Mouse (Mus musculus): Measurements from ENCODE around the gene Tmed10. TPM values are rescaled to one million over a fixed set of nuclear protein-coding genes. Genes with fewer than 3 reads are reported as not detected.

Gene Tmed10
- polyA plus RNA-seq, 1 experiment: not detected

DNA sequence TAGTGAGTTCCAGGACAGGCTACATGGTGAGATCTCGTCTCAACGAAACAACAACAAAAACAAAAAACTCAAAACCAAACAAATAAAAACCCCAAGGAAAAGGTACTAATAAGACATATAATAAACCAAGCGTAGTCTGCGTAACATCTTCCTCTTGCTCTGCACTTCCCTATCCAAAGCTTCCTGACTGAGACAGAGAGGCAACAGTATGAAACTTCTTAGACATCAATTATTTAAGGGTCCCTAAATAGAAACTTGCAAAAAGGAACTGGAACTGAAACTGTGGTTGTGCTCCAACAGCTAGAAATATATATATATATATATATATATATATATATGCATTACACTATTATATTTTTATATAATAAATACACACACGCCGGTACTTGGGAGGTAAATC lies 29.1 kb downstream of the Tmed10 start:
- TF ChIP-seq CTCF (IDR thresholded peaks at IDR 0.05; ENCODE audit: insufficient read depth, low read depth, low read length) (no peak), POLR2A (IDR thresholded peaks at IDR 0.05; ENCODE audit: insufficient read depth, low read depth, low read length) (no peak)

GRCm38 (mm10) chr12:85344252-85344651 lies 30.4 kb downstream of the Tmed10 start:
- WGBS: 64% methylated on average over 7 of the region's 7 CpGs
- TF ChIP-seq POLR2A (IDR thresholded peaks at IDR 0.05; ENCODE audit: insufficient read depth, low read depth, low read length): no peak
- TF ChIP-seq CTCF (IDR thresholded peaks at IDR 0.05; ENCODE audit: insufficient read depth, low read depth, low read length): no peak
- no peak overlapping the region for H3K4me3 ChIP-seq (ENCODE audit: insufficient read depth, low read depth, low read length)

More for the DNA sequence above, 29.1 kb downstream of the Tmed10 start:
- 85% methylated on average over 6 of the region's 6 CpGs for WGBS
- Histone ChIP-seq H3K4me3 (ENCODE audit: insufficient read depth, low read depth, low read length) (no peak overlapping the region), H3K27ac (ENCODE audit: insufficient read depth, low read depth, low read length) (no peak overlapping the region), H3K4me1 (ENCODE audit: control insufficient read depth, insufficient read depth, low read length) (no peaks in the 10 kb centered on the region)

DNA sequence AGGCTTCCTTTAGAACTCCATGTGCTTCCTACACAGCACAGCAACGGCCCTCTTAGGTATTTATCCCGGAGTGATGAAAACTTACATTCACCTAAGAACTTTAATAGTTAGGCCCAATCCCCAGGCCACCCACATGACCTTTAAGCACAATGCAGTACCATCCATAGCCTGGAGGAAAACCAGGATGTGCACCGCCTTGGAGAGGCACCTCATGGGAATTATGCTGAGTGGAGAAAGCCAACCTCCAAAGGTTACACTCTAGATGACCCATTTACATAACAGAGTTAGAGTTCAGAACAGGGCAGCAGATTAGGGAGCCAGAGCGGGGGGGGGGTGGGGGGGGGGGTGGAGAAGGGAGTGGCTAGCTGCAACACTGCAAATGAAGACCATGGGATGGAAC lies 32.3 kb downstream of the Tmed10 start:
- Histone ChIP-seq H3K4me3 (ENCODE audit: insufficient read depth, low read depth, low read length) (no peak overlapping the region), H3K27ac (ENCODE audit: insufficient read depth, low read depth, low read length) (no peak overlapping the region), H3K4me1 (ENCODE audit: control insufficient read depth, insufficient read depth, low read length) (no peaks in the 10 kb centered on the region)
- no peak for TF ChIP-seq CTCF (IDR thresholded peaks at IDR 0.05; ENCODE audit: insufficient read depth, low read depth, low read length)
- TF ChIP-seq POLR2A (IDR thresholded peaks at IDR 0.05; ENCODE audit: insufficient read depth, low read depth, low read length): no peak
- 69% methylated on average over 4 of the region's 4 CpGs for WGBS

More at GRCm38 (mm10) chr12:85344252-85344651, 30.4 kb downstream of the Tmed10 start:
- H3K4me1 ChIP-seq (ENCODE audit: control insufficient read depth, insufficient read depth, low read length): no peaks in the 10 kb centered on the region
- H3K27ac ChIP-seq (ENCODE audit: insufficient read depth, low read depth, low read length): no peak overlapping the region

DNA sequence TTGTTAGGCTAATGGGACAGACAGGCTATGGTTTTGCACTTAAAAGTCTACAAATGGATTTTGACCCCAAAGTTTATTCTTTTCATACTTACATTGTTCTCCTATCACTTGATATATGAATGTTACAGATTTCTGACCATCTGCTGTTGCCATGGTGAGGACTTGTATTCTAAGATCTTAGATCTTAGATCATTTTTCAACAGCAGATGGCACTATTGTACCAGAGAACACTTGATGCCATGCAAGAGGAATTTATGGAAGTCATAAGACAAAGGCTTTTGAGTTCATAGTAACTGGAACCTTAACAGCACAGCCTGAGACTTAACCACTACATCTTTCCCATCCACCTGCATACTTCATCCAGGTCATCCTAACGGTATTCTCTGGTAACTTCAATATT lies 33.5 kb downstream of the Tmed10 start:
- H3K27ac ChIP-seq (ENCODE audit: insufficient read depth, low read depth, low read length): no peak overlapping the region
- no peak overlapping the region for H3K4me3 ChIP-seq (ENCODE audit: insufficient read depth, low read depth, low read length)
- no peaks in the 10 kb centered on the region for H3K4me1 ChIP-seq (ENCODE audit: control insufficient read depth, insufficient read depth, low read length)
- WGBS: 52% methylated on average over 1 of the region's 1 CpGs
- TF ChIP-seq POLR2A (IDR thresholded peaks at IDR 0.05; ENCODE audit: insufficient read depth, low read depth, low read length) (no peak), CTCF (IDR thresholded peaks at IDR 0.05; ENCODE audit: insufficient read depth, low read depth, low read length) (no peak)

DNA sequence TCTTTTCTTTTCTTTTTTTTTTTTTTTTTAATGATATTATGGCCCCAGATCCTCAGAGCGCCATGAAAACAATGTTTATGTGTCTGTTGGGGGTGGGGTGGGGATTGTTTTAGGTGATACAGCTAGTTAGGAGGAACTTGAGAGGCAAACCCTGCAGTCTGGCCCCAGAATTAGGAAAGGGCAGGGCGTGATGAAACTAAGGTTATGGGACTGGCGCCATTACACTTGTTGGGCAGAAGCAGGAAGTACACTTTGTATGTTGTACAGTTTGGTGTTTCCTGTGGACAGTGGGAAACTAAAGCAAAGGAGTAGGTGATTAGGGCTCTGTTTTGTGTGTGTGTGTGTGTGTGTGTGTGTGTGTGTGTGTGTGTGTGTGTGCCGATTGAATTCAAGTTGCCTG lies 34.7 kb downstream of the Tmed10 start:
- WGBS: 37% methylated on average over 4 of the region's 4 CpGs
- no peak overlapping the region for H3K27ac ChIP-seq (ENCODE audit: insufficient read depth, low read depth, low read length)
- H3K4me3 ChIP-seq (ENCODE audit: insufficient read depth, low read depth, low read length): no peak overlapping the region
- H3K4me1 ChIP-seq (ENCODE audit: control insufficient read depth, insufficient read depth, low read length): no peaks in the 10 kb centered on the region
- no peak for TF ChIP-seq CTCF (IDR thresholded peaks at IDR 0.05; ENCODE audit: insufficient read depth, low read depth, low read length)
- no peak for TF ChIP-seq POLR2A (IDR thresholded peaks at IDR 0.05; ENCODE audit: insufficient read depth, low read depth, low read length)

DNA sequence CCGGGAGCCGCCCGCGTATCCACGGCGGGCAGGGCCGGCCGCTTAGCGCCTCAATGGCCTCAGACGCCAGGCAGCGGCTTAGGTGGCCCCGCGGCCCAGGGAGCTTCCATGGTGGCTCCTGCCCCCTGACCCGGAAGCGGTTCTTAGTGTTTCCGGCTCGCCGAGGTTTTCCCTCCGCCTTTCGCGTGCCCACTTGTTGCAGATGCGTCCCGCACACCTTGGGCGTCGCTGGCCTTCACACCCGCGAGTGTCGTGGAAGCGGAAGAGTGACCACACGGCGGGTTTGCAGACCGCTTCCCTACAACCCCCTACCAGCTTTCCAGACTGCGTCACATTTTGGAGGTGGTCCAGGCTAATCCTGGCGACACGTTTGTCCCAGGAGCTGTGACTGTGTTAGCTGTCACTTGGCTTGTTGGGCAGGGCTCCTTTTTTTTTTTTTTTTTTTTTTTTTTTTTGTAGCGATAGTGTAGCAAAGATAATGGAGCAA lies 35.4 kb downstream of the Tmed10 start, which contains the start of gene Nek9:
Gene Nek9 (minus strand): TSS at position 120 of the 487 bp plus-strand sequence.
- TF ChIP-seq CTCF (IDR thresholded peaks at IDR 0.05; ENCODE audit: insufficient read depth, low read depth, low read length): no peak
- no peak for TF ChIP-seq POLR2A (IDR thresholded peaks at IDR 0.05; ENCODE audit: insufficient read depth, low read depth, low read length)
- under 1% methylated on average over 36 of the region's 36 CpGs for WGBS
- Histone ChIP-seq H3K4me1 (ENCODE audit: control insufficient read depth, insufficient read depth, low read length) (no peaks in the 10 kb centered on the region), H3K4me3 (ENCODE audit: insufficient read depth, low read depth, low read length) (peak within 1 kb of the TSS; percentile 85), H3K27ac (ENCODE audit: insufficient read depth, low read depth, low read length) (peak within 1 kb of the TSS; percentile 18; the same call in 1 of the 2 replicates)

DNA sequence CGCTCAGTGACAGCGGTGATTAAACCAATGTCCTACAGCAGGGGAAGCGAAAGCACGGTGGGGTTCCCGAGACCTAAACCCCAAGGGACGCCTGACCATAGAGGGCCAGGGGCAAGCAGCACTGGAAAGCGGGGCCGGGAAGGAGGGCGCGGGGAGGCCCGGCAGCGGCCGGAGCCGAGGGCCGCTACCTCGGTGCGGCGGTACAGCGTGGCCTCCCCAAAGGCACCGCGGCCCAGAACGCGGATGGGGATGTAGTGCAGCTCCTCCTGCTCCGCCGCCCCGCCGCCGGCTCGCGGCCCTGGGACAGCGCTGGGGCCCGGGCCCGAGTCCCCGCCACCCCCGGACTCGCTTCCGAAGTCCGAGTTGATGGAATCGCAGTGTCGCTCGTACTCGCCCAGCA lies 35.8 kb downstream of the Tmed10 start:
- peak overlapping the region; percentile 85 for H3K4me3 ChIP-seq (ENCODE audit: insufficient read depth, low read depth, low read length)
- no peaks in the 10 kb centered on the region for H3K4me1 ChIP-seq (ENCODE audit: control insufficient read depth, insufficient read depth, low read length)
- TF ChIP-seq CTCF (IDR thresholded peaks at IDR 0.05; ENCODE audit: insufficient read depth, low read depth, low read length) (no peak), POLR2A (IDR thresholded peaks at IDR 0.05; ENCODE audit: insufficient read depth, low read depth, low read length) (no peak)
- H3K27ac ChIP-seq (ENCODE audit: insufficient read depth, low read depth, low read length): peak overlapping the region; percentile 18; the same call in 1 of the 2 replicates
- WGBS: under 1% methylated on average over 42 of the region's 42 CpGs

DNA sequence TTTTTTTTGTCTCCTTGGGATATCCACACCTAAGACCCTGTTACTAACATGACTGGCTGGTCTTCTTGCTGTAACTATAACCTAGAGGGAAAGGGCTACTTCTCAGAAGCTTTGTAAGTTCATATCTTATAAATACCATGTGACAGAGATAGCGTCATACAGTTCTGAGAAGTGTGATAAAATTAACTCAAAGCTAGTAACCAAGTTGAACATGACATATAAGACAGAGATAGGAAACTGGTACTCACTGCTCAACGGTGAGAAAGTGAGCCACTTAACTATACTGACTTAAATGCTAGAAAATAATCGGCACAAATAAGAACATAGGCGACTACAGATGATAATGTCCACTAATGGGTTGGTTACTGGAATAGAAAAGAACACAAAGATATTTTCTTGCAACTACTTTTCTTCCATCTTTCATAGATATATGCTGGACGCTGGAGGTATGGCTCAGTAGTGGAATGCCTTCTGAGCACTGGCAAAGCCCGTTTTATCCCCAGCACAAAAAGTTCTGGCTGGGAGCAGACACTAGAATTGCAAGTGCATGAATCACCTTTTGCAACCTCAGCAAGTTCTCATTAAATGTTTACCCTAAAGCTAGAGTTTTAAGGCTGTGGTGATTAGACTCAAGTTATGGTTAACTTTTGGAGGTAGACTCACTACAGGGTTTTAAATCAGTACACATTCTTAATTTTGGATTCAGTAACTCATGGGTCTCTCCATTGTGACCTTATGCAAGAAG lies 36.9 kb downstream of the Tmed10 start:
- H3K4me1 ChIP-seq (ENCODE audit: control insufficient read depth, insufficient read depth, low read length): no peaks in the 10 kb centered on the region
- no peak overlapping the region for H3K4me3 ChIP-seq (ENCODE audit: insufficient read depth, low read depth, low read length)
- TF ChIP-seq CTCF (IDR thresholded peaks at IDR 0.05; ENCODE audit: insufficient read depth, low read depth, low read length): no peak
- TF ChIP-seq POLR2A (IDR thresholded peaks at IDR 0.05; ENCODE audit: insufficient read depth, low read depth, low read length): no peak
- H3K27ac ChIP-seq (ENCODE audit: insufficient read depth, low read depth, low read length): no peak overlapping the region
- WGBS: 76% methylated on average over 6 of the region's 6 CpGs

- no peak overlapping the region for H3K4me3 ChIP-seq (ENCODE audit: insufficient read depth, low read depth, low read length)
- WGBS: 84% methylated on average over 7 of the region's 7 CpGs
These were observed 44.5 kb downstream of the Tmed10 start for GRCm38 (mm10) chr12:85330153-85330552.

More at GRCm38 (mm10) chr12:85330153-85330552, 44.5 kb downstream of the Tmed10 start:
- TF ChIP-seq CTCF (IDR thresholded peaks at IDR 0.05; ENCODE audit: insufficient read depth, low read depth, low read length): no peak
- no peak for TF ChIP-seq POLR2A (IDR thresholded peaks at IDR 0.05; ENCODE audit: insufficient read depth, low read depth, low read length)
- no peak overlapping the region for H3K27ac ChIP-seq (ENCODE audit: insufficient read depth, low read depth, low read length)
- no peaks in the 10 kb centered on the region for H3K4me1 ChIP-seq (ENCODE audit: control insufficient read depth, insufficient read depth, low read length)

All from olfactory bulb, adult 2 months (tissue).